Mouse (Mus musculus) kidney, adult 2 months (tissue): ENCODE data around the gene Mrpl22. TPM values are rescaled to one million over a fixed set of nuclear protein-coding genes. Genes with fewer than 3 reads are reported as not detected.
"Not testable (repeated sequence)": the region's sequence is repeated elsewhere in the genome, so short reads cannot be mapped to it uniquely, and the experiment has no call there.

Source experiments
- DNase-seq: peaks from one replicate; pipeline ENCODE4 v3.0.0; 2021
- H3K27ac ChIP-seq: fragments of 200-500 bp; 2 replicates; pipeline ENCODE4 v1.5.1; 2012; ENCODE audit warnings: low read depth, low read length, control low read depth, inconsistent platforms; ENCODE audit not compliant: insufficient read depth
- H3K27me3 ChIP-seq: fragments of 200-500 bp; replicated peaks from 2 replicates; pipeline ENCODE4 v1.6.1; 2012; ENCODE audit warnings: mild to moderate bottlenecking, moderate library complexity, low read length, inconsistent platforms; ENCODE audit not compliant: control insufficient read depth, insufficient read depth
- H3K36me3 ChIP-seq: fragments of 200-500 bp; 2 replicates; pipeline ENCODE4 v1.6.1; 2012; ENCODE audit warnings: mild to moderate bottlenecking, moderate library complexity, low read length, inconsistent platforms; ENCODE audit not compliant: control insufficient read depth, insufficient read depth
- H3K4me1 ChIP-seq: fragments of 200-500 bp; 2 replicates; pipeline ENCODE4 v1.6.1; 2011; ENCODE audit warnings: low read length; ENCODE audit not compliant: control insufficient read depth, insufficient read depth
- H3K4me3 ChIP-seq: fragments of 200-500 bp; 2 replicates; pipeline ENCODE4 v1.5.1; 2011; ENCODE audit warnings: mild to moderate bottlenecking, low read depth, low read length, control low read depth; ENCODE audit not compliant: insufficient read depth
- CTCF ChIP-seq: fragments of 200-500 bp; conservative IDR thresholded peaks from 2 replicates; pipeline ENCODE4 v1.5.1; 2011; ENCODE audit warnings: low read depth, mild to moderate bottlenecking, control low read depth, low read length, moderate library complexity, mixed read lengths; ENCODE audit not compliant: insufficient read depth, insufficient read length
- POLR2A ChIP-seq: fragments of 200-500 bp; IDR thresholded peaks from one replicate; pipeline ENCODE4 v1.6.1; 2011; ENCODE audit warnings: low read depth, low read length, control low read depth
- WGBS: fragments of 180-500 bp; shearing (Covaris S2); methylation state at CpG from one replicate; pipeline ENCODE4 v1.1.7; 2018; 5-methylcytosine and 5-hydroxymethylcytosine counted together
- polyA plus RNA-seq: library from polyadenylated mRNA; depleted of rRNA; stranded (reverse); fragments of >200 nt; gene quantifications from 2 replicates; pipeline ENCODE4 v1.2.3, GENCODE M21; 2012

Mrpl22 gene
- polyA plus RNA-seq, 1 experiment = 78.2 TPM

GRCm38 (mm10) chr11:58180756-58181155, 9.3 kb downstream of the Mrpl22 start:
- Histone ChIP-seq H3K27me3 (no peaks in the 10 kb centered on the region), H3K36me3 (no peaks in the 10 kb centered on the region), H3K4me1 (no peaks in the 10 kb centered on the region; the same call in 1 of the 2 replicates), H3K4me3 (no peak overlapping the region), H3K27ac (no peak overlapping the region)
- peak; percentile 80 for DNase-seq
- 62% methylated on average over 7 of the region's 7 CpGs for WGBS
- TF ChIP-seq CTCF (no peak), POLR2A (no peak)

DNA sequence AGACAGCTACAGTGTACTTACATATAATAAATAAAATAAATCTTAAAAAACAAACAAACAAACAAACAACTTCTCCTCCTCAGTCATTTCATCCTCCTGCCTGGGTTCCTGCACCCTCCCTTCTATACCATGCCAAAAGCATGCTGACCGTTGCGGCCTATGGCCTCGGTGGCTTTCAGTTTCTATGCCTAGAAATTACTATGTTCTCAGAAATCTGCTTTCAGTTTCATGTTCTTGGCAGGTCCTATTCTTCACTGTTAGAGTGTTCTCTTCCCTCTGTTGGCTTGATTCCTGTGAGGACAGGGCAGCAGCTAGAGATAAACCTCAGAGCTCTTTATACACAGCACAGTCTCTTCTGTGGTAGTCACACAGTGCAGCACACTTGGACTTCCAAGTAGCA, 12.1 kb downstream of the Mrpl22 start:
- no peaks in the 10 kb centered on the region; the same call in 1 of the 2 replicates for H3K4me1 ChIP-seq
- H3K27ac ChIP-seq = no peak overlapping the region
- H3K36me3 ChIP-seq = no peaks in the 10 kb centered on the region
- WGBS = 72% methylated on average over 3 of the region's 3 CpGs
- H3K4me3 ChIP-seq = no peak overlapping the region
- no peak for TF ChIP-seq POLR2A
- TF ChIP-seq CTCF = no peak
- peak; percentile 21 for DNase-seq
- H3K27me3 ChIP-seq = no peaks in the 10 kb centered on the region

DNA sequence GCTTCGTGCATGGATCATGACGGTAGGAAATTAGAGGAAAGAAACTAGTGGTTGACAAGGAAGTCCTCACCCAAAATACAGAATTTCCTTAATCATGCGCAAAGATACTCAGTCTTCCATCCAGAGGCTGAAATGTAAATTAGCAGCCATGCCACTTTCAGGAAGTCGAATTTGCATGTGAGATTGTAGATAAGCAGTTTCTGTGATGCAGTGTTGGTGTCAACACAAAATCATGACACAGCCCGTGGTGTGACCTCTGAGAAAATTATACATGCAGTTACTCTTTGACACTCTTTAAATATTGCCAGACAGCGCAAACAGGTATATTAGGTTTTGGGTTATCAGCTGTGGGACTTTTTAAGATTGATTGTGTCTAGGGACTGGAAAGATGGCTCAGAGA, 18.2 kb downstream of the Mrpl22 start:
- 87% methylated on average over 6 of the region's 6 CpGs for WGBS
- Histone ChIP-seq H3K27me3 (no peaks in the 10 kb centered on the region), H3K4me3 (no peak overlapping the region), H3K27ac (no peak overlapping the region), H3K4me1 (peaks cover 4% of the 10 kb centered on the region; the same call in 1 of the 2 replicates), H3K36me3 (no peaks in the 10 kb centered on the region)
- DNase-seq = no peak
- TF ChIP-seq CTCF (no peak), POLR2A (no peak)

- DNase-seq = no peak
- 52% methylated on average over 3 of the region's 3 CpGs for WGBS
These were observed 21.9 kb downstream of the Mrpl22 start for GRCm38 (mm10) chr11:58193326-58193725.

GRCm38 (mm10) chr11:58193860-58194520, 22.5 kb downstream of the Mrpl22 start:
- no peak for DNase-seq
- 45% methylated on average over 4 of the region's 4 CpGs for WGBS
- peaks cover 4% of the 10 kb centered on the region; the same call in 1 of the 2 replicates for H3K4me1 ChIP-seq
- no peak for TF ChIP-seq CTCF
- TF ChIP-seq POLR2A = no peak
- H3K4me3 ChIP-seq = no peak overlapping the region
- H3K36me3 ChIP-seq = no peaks in the 10 kb centered on the region
- H3K27me3 ChIP-seq = no peaks in the 10 kb centered on the region
- no peak overlapping the region; the same call in 1 of the 2 replicates for H3K27ac ChIP-seq

More at GRCm38 (mm10) chr11:58193326-58193725, 21.9 kb downstream of the Mrpl22 start:
- peak overlapping the region; percentile 6; the same call in 1 of the 2 replicates for H3K27ac ChIP-seq
- no peaks in the 10 kb centered on the region for H3K36me3 ChIP-seq
- peaks cover 4% of the 10 kb centered on the region; the same call in 1 of the 2 replicates for H3K4me1 ChIP-seq
- H3K27me3 ChIP-seq = no peaks in the 10 kb centered on the region
- TF ChIP-seq POLR2A = no peak
- TF ChIP-seq CTCF = no peak
- H3K4me3 ChIP-seq = no peak overlapping the region

- no peak for DNase-seq
- 81% methylated on average over 4 of the region's 4 CpGs for WGBS
- Histone ChIP-seq H3K36me3 (no peaks in the 10 kb centered on the region), H3K27ac (no peak overlapping the region), H3K27me3 (no peaks in the 10 kb centered on the region), H3K4me1 (peaks cover 10% of the 10 kb centered on the region; the same call in 1 of the 2 replicates), H3K4me3 (peak overlapping the region; percentile 76; the same call in 1 of the 2 replicates)
- no peak for TF ChIP-seq POLR2A
- TF ChIP-seq CTCF = no peak
These were observed 27.2 kb downstream of the Mrpl22 start for GRCm38 (mm10) chr11:58198663-58199062.

DNA sequence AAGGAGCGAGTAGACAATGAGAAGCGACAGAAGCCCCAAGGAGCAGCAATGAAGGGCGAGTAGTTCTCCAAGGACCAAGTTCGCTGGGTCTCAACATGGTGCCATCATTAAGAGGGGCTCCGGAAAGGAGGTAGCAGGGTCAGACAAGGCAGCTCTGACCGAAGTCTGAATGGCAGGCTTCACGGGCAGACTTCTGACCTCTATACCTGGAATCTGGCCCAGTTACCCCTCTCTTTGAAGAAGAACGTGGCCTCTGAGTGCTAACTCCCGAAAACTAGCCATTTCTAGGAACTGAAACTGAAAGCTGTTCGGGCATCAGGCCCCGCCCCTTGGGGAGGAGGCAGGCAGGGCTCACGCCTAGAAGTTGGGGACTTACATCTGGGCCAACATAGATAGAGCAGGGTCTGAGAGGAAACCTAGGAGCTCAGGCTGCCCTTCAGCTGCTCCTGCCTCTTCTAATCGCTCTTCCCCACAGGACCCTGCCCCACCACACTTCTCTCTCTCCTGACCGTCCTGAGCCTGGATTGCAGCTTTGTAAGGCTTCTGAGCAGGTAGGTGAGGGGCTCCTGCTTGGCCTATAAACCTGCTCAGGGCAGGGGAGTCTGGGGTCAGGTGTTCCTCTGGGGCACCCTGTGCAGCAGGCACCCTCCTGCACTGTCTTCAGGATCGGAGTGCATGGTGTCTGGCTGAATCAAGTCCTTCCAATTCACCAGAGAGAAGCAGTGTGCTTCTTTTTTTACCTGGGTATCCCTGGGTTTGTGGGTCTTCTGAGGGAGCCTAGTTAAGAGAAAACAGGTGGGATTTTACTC, 28.0 kb downstream of the Mrpl22 start, which contains the start of the genes Igtp and Irgm2:
TSS of gene Igtp (plus strand) at position 328 of the 809 bp plus-strand sequence.
TSS of gene Irgm2 (plus strand) at position 390 of the 809 bp plus-strand sequence.
- WGBS = 1% methylated on average over 14 of the region's 15 CpGs
- H3K27me3 ChIP-seq, H3K4me1 ChIP-seq: not testable (repeated sequence)

More for the DNA sequence above, 28.0 kb downstream of the Mrpl22 start, which contains the start of the genes Igtp and Irgm2:
- DNase-seq = peak; percentile 94
- peak within 1 kb of the TSS; percentile 76 for H3K4me3 ChIP-seq
- H3K27ac ChIP-seq = peak within 1 kb of the TSS; percentile 94
- H3K36me3 ChIP-seq = not testable (repeated sequence)
